Mouse (Mus musculus) frontal cortex, adult (tissue): ENCODE measurements at regions not wholly inside any gene's neighbourhood (a gene's known extent, or its start where the extent isn't known, plus 50 kb on each side); places are given as distances from the start of the nearest gene placed in this dataset.

Source experiments
- ATAC-seq: cut with Nextera tagmentation; 2 replicates; pipeline ENCODE4 v1.9.2; 2017; ENCODE audit warnings: mild to moderate bottlenecking, moderate library complexity, mixed read lengths; ENCODE audit not compliant: low TSS enrichment

- no peak for ATAC-seq
Observed at GRCm38 (mm10) chr12:64273730-64274129, 200.8 kb downstream of the Fscb start.

- no peak for ATAC-seq
Observed at GRCm38 (mm10) chr12:64266130-64266529, 208.4 kb downstream of the Fscb start.

- no peak for ATAC-seq
Observed at GRCm38 (mm10) chr12:64255016-64255415, 219.5 kb downstream of the Fscb start.

- no peak for ATAC-seq
Observed at GRCm38 (mm10) chr12:64249974-64250373, 224.5 kb downstream of the Fscb start.

GRCm38 (mm10) chr12:64229510-64230078 lies 244.9 kb downstream of the Fscb start:
- ATAC-seq: peak; percentile 41; the same call in 1 of the 2 replicates

GRCm38 (mm10) chr12:64216409-64216808 lies 258.1 kb downstream of the Fscb start:
- ATAC-seq: no peak

- ATAC-seq: no peak
Observed at GRCm38 (mm10) chr12:64198385-64198784, 276.1 kb downstream of the Fscb start.
